Mouse (Mus musculus): ENCODE results near the gene Krt6a.

DNA sequence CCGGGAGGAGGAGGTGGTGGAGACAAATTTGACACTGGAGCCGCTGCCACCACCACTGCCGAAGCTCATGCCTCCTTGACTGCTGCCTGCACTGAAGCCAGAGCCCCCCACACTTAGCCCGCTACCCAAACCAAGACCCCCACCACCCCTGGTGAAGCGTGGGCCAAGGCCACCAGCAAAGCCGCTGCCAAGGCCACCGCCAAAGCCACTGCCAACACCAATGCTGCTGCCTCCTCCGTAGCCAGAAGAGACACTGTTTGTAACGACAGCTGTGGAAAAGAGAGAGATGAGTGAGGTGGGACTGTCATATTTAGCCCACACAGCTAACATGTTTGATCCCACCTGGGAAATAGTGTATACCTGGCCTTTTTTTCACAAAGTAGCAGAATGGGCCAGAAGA is 13.3 kb upstream of the Krt6a start:
- TF ChIP-seq POLR2A (IDR thresholded peaks at IDR 0.05; ENCODE audit: insufficient read depth, low read depth, low read length) (no peak), CTCF (IDR thresholded peaks at IDR 0.05; ENCODE audit: insufficient read depth, low read depth, low read length) (no peak)

Measured in olfactory bulb, adult 2 months (tissue).